Mouse (Mus musculus) E14TG2a.4 (cell line): ENCODE data around the gene Vamp5.

ENCODE experiments used
- CTCF ChIP-seq: conservative IDR thresholded peaks from 2 replicates; pipeline ENCODE4 v1.5.1; 2014; ENCODE audit warnings: low read length
- NANOG ChIP-seq: IDR thresholded peaks from 2 replicates; pipeline ENCODE4 v1.6.1; 2014; ENCODE audit warnings: borderline replicate concordance, low read length, mixed read lengths
- POU5F1 ChIP-seq: IDR thresholded peaks from 2 replicates; pipeline ENCODE4 v1.6.1; 2014; ENCODE audit warnings: low read length, borderline replicate concordance

DNA sequence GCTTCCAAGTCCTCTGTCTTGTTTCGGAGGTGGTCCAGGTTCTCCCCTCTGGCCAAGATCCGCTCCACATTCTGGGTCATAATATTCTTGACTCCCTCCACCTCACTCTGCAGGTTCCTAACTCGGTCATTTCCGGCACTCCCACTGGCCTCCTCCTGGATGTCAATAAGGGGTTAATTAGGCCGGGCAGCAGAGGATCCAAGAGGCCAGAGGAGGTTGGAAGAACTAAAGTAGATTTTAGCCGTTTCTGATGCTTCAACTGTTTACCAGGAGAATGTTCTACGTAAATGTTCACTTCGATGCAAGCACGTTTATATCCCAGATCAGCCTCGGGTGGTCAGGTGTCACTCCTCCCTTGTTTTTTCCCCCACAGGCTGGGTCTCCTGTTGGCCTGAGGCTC, 8.0 kb upstream of the Vamp5 start:
- TF ChIP-seq CTCF (no peak), POU5F1 (no peak), NANOG (no peak)
